Mouse (Mus musculus): ENCODE results near the gene Coro1c. TPM values are rescaled to one million over a fixed set of nuclear protein-coding genes. Genes with fewer than 3 reads are reported as not detected.
A peak's percentile ranks its signal among the peaks of the same experiment; 100 is the strongest.

The Coro1c gene
- polyA plus RNA-seq, 1 experiment from 2014 or later, result 163 TPM

DNA sequence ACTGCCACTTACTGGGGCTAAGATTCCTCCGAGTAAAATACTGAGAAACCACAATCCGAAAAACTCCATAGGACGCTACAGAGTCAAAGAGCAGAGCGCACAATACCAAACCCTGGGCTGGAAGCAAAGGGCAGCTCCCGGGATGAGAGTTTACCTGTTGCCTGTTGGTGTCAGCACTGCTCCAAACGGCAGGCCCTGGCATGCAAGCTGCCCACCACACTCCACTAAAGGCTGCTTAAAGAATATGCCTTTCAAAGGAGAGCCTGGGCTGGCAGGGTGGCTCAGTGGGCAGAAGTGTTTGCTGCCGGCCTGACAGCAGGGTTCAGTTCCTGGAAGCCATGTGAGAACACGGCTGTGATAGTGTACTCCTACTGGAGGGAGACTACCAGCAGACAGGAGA, 50.9 kb downstream of the Coro1c start:
- Histone ChIP-seq H3K4me3 (no peak overlapping the region), H3K9me3 (no peaks in the 10 kb centered on the region), H3K27ac (peak overlapping the region; percentile 80; the same call in 1 of the 2 replicates), H3K27me3 (ENCODE audit: insufficient read depth, poor library complexity, severe bottlenecking) (no peaks in the 10 kb centered on the region), H3K4me1 (peaks cover 72% of the 10 kb centered on the region), H3K36me3 (peaks cover 25% of the 10 kb centered on the region)
- no peak for DNase-seq (ENCODE audit: low spot score)
- 67% methylated on average over 8 of the region's 8 CpGs for WGBS

DNA sequence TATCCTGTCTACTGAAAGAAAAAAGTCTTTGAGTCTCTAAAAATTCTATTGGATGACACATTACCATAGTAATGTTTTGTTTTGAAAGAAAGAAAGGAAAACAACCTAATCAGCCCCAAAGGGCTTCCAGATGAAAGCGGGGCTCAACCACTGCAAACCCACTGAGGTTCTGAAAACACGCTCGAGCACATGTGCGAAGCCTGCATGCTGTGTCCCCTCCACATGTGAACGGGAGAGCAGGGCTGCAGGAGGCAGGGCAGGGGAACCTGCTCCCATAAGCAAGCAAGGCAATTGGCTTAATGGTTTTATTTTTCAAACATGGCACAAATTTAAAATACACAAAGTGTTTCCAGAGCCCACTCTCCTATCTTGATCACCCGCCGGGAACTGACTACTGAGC, 51.9 kb downstream of the Coro1c start:
- no peak for DNase-seq (ENCODE audit: low spot score)
- Histone ChIP-seq H3K4me3 (no peak overlapping the region), H3K27me3 (ENCODE audit: insufficient read depth, poor library complexity, severe bottlenecking) (no peaks in the 10 kb centered on the region), H3K9me3 (no peaks in the 10 kb centered on the region), H3K36me3 (peaks cover 28% of the 10 kb centered on the region), H3K27ac (peak overlapping the region; percentile 80), H3K4me1 (peaks cover 72% of the 10 kb centered on the region)
- WGBS, result 68% methylated on average over 7 of the region's 7 CpGs

- H3K4me1 ChIP-seq, result peaks cover 76% of the 10 kb centered on the region
- H3K9me3 ChIP-seq, result no peaks in the 10 kb centered on the region
- H3K4me3 ChIP-seq, result no peak overlapping the region
- WGBS, result 42% methylated on average over 3 of the region's 3 CpGs
- peaks cover 28% of the 10 kb centered on the region for H3K36me3 ChIP-seq
- DNase-seq (ENCODE audit: low spot score), result no peak
- no peaks in the 10 kb centered on the region for H3K27me3 ChIP-seq (ENCODE audit: insufficient read depth, poor library complexity, severe bottlenecking)
- peak overlapping the region; percentile 80 for H3K27ac ChIP-seq
Measured at GRCm38 (mm10) chr5:113855696-113856095, 52.9 kb downstream of the Coro1c start.

GRCm38 (mm10) chr5:113855117-113855516, 53.4 kb downstream of the Coro1c start:
- DNase-seq (ENCODE audit: low spot score), result no peak
- 87% methylated on average over 10 of the region's 10 CpGs for WGBS
- peaks cover 75% of the 10 kb centered on the region for H3K4me1 ChIP-seq
- no peaks in the 10 kb centered on the region for H3K27me3 ChIP-seq (ENCODE audit: insufficient read depth, poor library complexity, severe bottlenecking)
- peaks cover 30% of the 10 kb centered on the region for H3K36me3 ChIP-seq
- no peaks in the 10 kb centered on the region for H3K9me3 ChIP-seq
- H3K27ac ChIP-seq, result peak overlapping the region; percentile 80
- no peak overlapping the region for H3K4me3 ChIP-seq

DNA sequence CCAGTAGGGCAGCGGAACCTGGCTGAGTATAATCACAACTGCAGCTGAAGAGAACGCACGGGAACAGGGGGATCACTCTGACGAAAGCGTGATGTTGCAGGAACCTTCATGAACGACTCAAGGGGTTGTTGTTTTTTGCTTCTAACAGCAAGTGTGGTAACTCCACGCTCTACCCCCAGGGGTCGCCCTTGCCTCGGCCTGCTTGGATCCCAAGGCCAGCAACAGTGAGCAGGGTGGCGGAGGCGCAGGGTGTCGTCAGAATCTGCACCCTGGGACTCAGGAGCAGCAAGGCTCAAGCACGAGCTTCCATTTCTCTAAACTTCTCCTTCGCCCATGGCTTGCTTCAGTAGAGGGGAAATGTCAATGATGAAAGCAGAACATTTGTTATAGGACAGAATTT, 54.1 kb downstream of the Coro1c start:
- Histone ChIP-seq H3K27me3 (ENCODE audit: insufficient read depth, poor library complexity, severe bottlenecking) (no peaks in the 10 kb centered on the region), H3K4me1 (peaks cover 76% of the 10 kb centered on the region), H3K4me3 (no peak overlapping the region), H3K36me3 (peaks cover 36% of the 10 kb centered on the region), H3K27ac (peak overlapping the region; percentile 82), H3K9me3 (no peaks in the 10 kb centered on the region)
- peak; percentile 91 for DNase-seq (ENCODE audit: low spot score)
- WGBS, result 41% methylated on average over 14 of the region's 14 CpGs

GRCm38 (mm10) chr5:113853541-113853940, 55.0 kb downstream of the Coro1c start:
- H3K27me3 ChIP-seq (ENCODE audit: insufficient read depth, poor library complexity, severe bottlenecking), result no peaks in the 10 kb centered on the region
- H3K4me1 ChIP-seq, result peaks cover 66% of the 10 kb centered on the region
- no peaks in the 10 kb centered on the region for H3K9me3 ChIP-seq
- H3K4me3 ChIP-seq, result no peak overlapping the region
- 63% methylated on average over 10 of the region's 10 CpGs for WGBS
- peak overlapping the region; percentile 82 for H3K27ac ChIP-seq
- H3K36me3 ChIP-seq, result peaks cover 44% of the 10 kb centered on the region
- DNase-seq (ENCODE audit: low spot score), result no peak

DNA sequence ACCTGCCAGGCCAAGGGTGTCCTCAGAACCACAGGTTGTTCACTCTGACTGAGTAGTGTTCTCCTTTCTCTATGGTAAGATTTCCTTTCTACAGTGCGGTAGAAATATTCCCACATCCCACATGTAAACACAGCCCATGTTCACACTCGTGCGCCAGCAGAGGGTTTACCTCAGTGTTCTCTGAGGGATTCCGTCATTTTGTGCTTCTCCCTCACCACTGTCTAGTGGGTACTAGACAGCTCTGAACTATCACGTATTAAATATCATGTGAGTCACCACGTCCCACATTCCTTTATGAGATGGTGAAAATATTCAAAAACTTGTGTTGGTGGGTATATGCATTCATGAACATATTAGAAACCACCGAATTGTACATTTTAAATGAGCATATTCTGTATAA, 56.1 kb downstream of the Coro1c start:
- H3K36me3 ChIP-seq, result peaks cover 54% of the 10 kb centered on the region
- H3K27me3 ChIP-seq (ENCODE audit: insufficient read depth, poor library complexity, severe bottlenecking), result no peaks in the 10 kb centered on the region
- H3K4me3 ChIP-seq, result no peak overlapping the region
- 91% methylated on average over 7 of the region's 7 CpGs for WGBS
- peaks cover 56% of the 10 kb centered on the region for H3K4me1 ChIP-seq
- H3K27ac ChIP-seq, result 0 out of 2 replicates have a peak overlapping the region, but pooled peaks have one; percentile 16
- no peak for DNase-seq (ENCODE audit: low spot score)
- no peaks in the 10 kb centered on the region for H3K9me3 ChIP-seq

- H3K4me3 ChIP-seq, result no peak overlapping the region
- peaks cover 72% of the 10 kb centered on the region for H3K36me3 ChIP-seq
- peak overlapping the region; percentile 18; the same call in 1 of the 2 replicates for H3K27ac ChIP-seq
- DNase-seq (ENCODE audit: low spot score), result no peak
- H3K9me3 ChIP-seq, result no peaks in the 10 kb centered on the region
- 72% methylated on average over 8 of the region's 8 CpGs for WGBS
- H3K4me1 ChIP-seq, result peaks cover 39% of the 10 kb centered on the region
- H3K27me3 ChIP-seq (ENCODE audit: insufficient read depth, poor library complexity, severe bottlenecking), result no peaks in the 10 kb centered on the region
Measured at GRCm38 (mm10) chr5:113850680-113851230, 57.8 kb downstream of the Coro1c start.

DNA sequence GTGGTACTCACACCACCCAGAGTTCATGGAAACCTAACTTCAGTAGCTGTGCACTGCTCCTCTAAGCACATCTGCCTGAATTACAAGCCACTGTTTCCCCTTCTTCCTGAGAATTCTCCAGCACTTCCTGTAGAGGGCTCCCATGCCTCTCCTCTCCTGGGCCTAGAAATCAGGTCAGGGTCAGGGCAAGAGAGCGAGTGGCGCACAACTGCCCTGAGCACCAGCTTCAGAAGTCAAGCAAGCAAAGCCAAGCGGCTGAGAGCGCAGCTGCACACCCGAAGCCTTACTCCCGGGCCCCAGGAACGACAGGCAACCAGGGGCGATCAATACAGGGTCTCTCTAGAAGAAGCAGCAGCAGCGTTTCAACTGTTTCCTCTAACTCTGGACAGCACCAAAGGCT, 60.9 kb downstream of the Coro1c start:
- Histone ChIP-seq H3K27me3 (ENCODE audit: insufficient read depth, poor library complexity, severe bottlenecking) (no peaks in the 10 kb centered on the region), H3K4me1 (peaks cover 22% of the 10 kb centered on the region), H3K4me3 (no peak overlapping the region), H3K36me3 (peaks cover 98% of the 10 kb centered on the region), H3K27ac (no peak overlapping the region), H3K9me3 (no peaks in the 10 kb centered on the region)
- 90% methylated on average over 9 of the region's 9 CpGs for WGBS
- no peak for DNase-seq (ENCODE audit: low spot score)

GRCm38 (mm10) chr5:113846656-113847055, 61.9 kb downstream of the Coro1c start:
- H3K4me3 ChIP-seq, result no peak overlapping the region
- 79% methylated on average over 8 of the region's 8 CpGs for WGBS
- H3K27ac ChIP-seq, result no peak overlapping the region

GRCm38 (mm10) chr5:113845627-113846026, 62.9 kb downstream of the Coro1c start:
- Histone ChIP-seq H3K27ac (no peak overlapping the region), H3K4me3 (no peak overlapping the region), H3K4me1 (peaks cover 18% of the 10 kb centered on the region), H3K9me3 (no peaks in the 10 kb centered on the region), H3K27me3 (ENCODE audit: insufficient read depth, poor library complexity, severe bottlenecking) (no peaks in the 10 kb centered on the region), H3K36me3 (peaks cover 95% of the 10 kb centered on the region)
- WGBS, result 92% methylated on average over 8 of the region's 8 CpGs
- DNase-seq (ENCODE audit: low spot score), result no peak

More at GRCm38 (mm10) chr5:113846656-113847055, 61.9 kb downstream of the Coro1c start:
- no peak for DNase-seq (ENCODE audit: low spot score)
- peaks cover 98% of the 10 kb centered on the region for H3K36me3 ChIP-seq
- H3K9me3 ChIP-seq, result no peaks in the 10 kb centered on the region
- H3K4me1 ChIP-seq, result peaks cover 24% of the 10 kb centered on the region
- H3K27me3 ChIP-seq (ENCODE audit: insufficient read depth, poor library complexity, severe bottlenecking), result no peaks in the 10 kb centered on the region

DNA sequence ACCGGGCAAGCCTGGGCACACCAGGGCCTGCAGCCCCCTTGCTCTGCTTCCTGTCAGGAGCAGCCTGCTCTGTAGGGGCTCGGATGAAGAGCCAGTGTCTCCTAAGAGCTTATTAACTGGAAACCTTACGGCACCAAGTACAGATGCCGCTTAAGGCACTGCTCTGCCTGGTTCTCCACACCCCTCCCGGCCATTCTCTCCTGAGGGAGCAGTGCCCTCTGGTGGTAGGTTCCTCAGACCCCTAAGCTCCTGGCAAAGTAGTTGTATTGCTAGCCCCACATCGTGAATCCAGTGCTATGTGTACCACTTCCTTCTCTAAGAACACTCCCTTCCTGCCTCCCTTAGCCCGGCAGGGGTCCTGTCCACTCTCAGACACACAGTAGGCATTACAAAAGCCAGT, 63.8 kb downstream of the Coro1c start:
- Histone ChIP-seq H3K4me1 (peaks cover 12% of the 10 kb centered on the region; the same call in 1 of the 2 replicates), H3K27ac (0 out of 2 replicates have a peak overlapping the region, but pooled peaks have one; percentile 3), H3K36me3 (peaks cover 94% of the 10 kb centered on the region), H3K27me3 (ENCODE audit: insufficient read depth, poor library complexity, severe bottlenecking) (no peaks in the 10 kb centered on the region), H3K9me3 (no peaks in the 10 kb centered on the region), H3K4me3 (no peak overlapping the region)
- 68% methylated on average over 7 of the region's 7 CpGs for whole genome bisulfite sequencing
- no peak for DNase-seq (ENCODE audit: low spot score)

GRCm38 (mm10) chr5:113844106-113844505, 64.5 kb downstream of the Coro1c start:
- H3K27ac ChIP-seq, result no peak overlapping the region
- WGBS, result 85% methylated on average over 15 of the region's 15 CpGs

GRCm38 (mm10) chr5:113842906-113843305, 65.7 kb downstream of the Coro1c start:
- Histone ChIP-seq H3K36me3 (peaks cover 78% of the 10 kb centered on the region), H3K27ac (no peak overlapping the region), H3K9me3 (no peaks in the 10 kb centered on the region), H3K27me3 (ENCODE audit: insufficient read depth, poor library complexity, severe bottlenecking) (no peaks in the 10 kb centered on the region), H3K4me3 (no peak overlapping the region), H3K4me1 (peaks cover 12% of the 10 kb centered on the region; the same call in 1 of the 2 replicates)
- 89% methylated on average over 9 of the region's 9 CpGs for WGBS
- no peak for DNase-seq (ENCODE audit: low spot score)

More at GRCm38 (mm10) chr5:113844106-113844505, 64.5 kb downstream of the Coro1c start:
- DNase-seq (ENCODE audit: low spot score), result no peak
- Histone ChIP-seq H3K4me1 (peaks cover 12% of the 10 kb centered on the region; the same call in 1 of the 2 replicates), H3K9me3 (no peaks in the 10 kb centered on the region), H3K27me3 (ENCODE audit: insufficient read depth, poor library complexity, severe bottlenecking) (no peaks in the 10 kb centered on the region), H3K4me3 (no peak overlapping the region), H3K36me3 (peaks cover 88% of the 10 kb centered on the region)

All from heart, embryonic 10.5 days (tissue).